Mouse (Mus musculus): ENCODE results near the gene Tnfrsf21.

DNA sequence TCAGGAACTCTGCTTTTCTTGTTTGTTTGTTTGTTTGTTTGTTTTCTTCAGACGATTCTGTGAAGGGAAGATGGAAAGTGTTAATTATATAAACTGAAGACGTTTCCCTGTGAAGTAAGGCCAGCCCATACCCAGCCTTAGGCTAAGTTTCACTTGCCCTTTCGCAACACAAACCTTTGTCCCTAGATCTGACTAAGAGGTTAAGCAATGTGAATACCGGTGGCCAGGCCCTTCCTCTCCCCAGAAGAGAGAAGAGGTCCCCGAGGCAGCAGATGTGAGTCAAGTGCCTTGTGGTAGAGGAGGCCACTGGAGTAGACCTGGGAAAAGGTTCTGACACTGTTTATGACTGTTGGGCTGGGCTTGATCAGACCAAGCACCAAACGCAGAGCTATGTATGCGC is 122.0 kb downstream of the Tnfrsf21 start:
- TF ChIP-seq CTCF (IDR thresholded peaks at IDR 0.05; ENCODE audit: borderline replicate concordance, insufficient read depth, low read depth, low read length) (no peak), POLR2A (IDR thresholded peaks at IDR 0.05; ENCODE audit: borderline replicate concordance, insufficient read depth, low read length) (no peak)
